Mouse (Mus musculus) erythroblast, embryonic 14.5 days (primary cell): ENCODE results near the gene Cysltr2. TPM values are rescaled to one million over a fixed set of nuclear protein-coding genes. Genes with fewer than 3 reads are reported as not detected.

Source experiments
- H3K27me3 ChIP-seq: 2 replicates; pipeline ENCODE4 v1.6.1; 2012; ENCODE audit warnings: inconsistent platforms; ENCODE audit not compliant: control insufficient read depth
- H3K36me3 ChIP-seq: 2 replicates; pipeline ENCODE4 v1.6.1; 2012; ENCODE audit warnings: mild to moderate bottlenecking, inconsistent platforms; ENCODE audit not compliant: control insufficient read depth
- H3K4me1 ChIP-seq: 2 replicates; pipeline ENCODE4 v1.6.1; 2012; ENCODE audit warnings: inconsistent platforms; ENCODE audit not compliant: control insufficient read depth
- H3K4me3 ChIP-seq: replicated peaks from 2 replicates; pipeline ENCODE3; 2012; ENCODE audit warnings: moderate library complexity, mild to moderate bottlenecking, inconsistent platforms
- H3K9me3 ChIP-seq: 2 replicates; pipeline ENCODE4 v1.6.1; 2012; ENCODE audit warnings: low read length, inconsistent platforms, mixed read lengths; ENCODE audit not compliant: control insufficient read depth
- GATA1 ChIP-seq: IDR thresholded peaks from 2 replicates; pipeline ENCODE4 v1.6.1; 2012; ENCODE audit warnings: low read length, inconsistent platforms, mixed read lengths
- TAL1 ChIP-seq: IDR thresholded peaks from 3 replicates; pipeline ENCODE4 v1.6.1; 2012; ENCODE audit warnings: low read length, inconsistent platforms, mixed read lengths
- polyA plus RNA-seq: library from polyadenylated mRNA; stranded (reverse); fragments of >175 nt; gene quantifications from 2 replicates; pipeline ENCODE4 v1.2.3, GENCODE M21; 2012

Gene Cysltr2
- polyA plus RNA-seq, 1 experiment: not detected

GRCm38 (mm10) chr14:72976111-72976510, 72.8 kb downstream of the Cysltr2 start:
- Histone ChIP-seq H3K4me1 (no peaks in the 10 kb centered on the region), H3K27me3 (no peaks in the 10 kb centered on the region), H3K4me3 (no peak overlapping the region), H3K9me3 (no peaks in the 10 kb centered on the region; the same call in 1 of the 2 replicates), H3K36me3 (no peaks in the 10 kb centered on the region)
- TF ChIP-seq TAL1: no peak
- no peak for TF ChIP-seq GATA1

Other genes starting within 250 kb of the Cysltr2 start
- gene Rcbtb2, start 73.9 kb upstream of the Cysltr2 start, polyA plus RNA-seq: 0.08 and 0.24 TPM in 2 replicates
- not detected in 2 replicates for gene Lpar6, start 188.8 kb upstream of the Cysltr2 start, polyA plus RNA-seq